Mouse (Mus musculus): ENCODE measurements at regions not wholly inside any gene's neighbourhood (a gene's known extent, or its start where the extent isn't known, plus 50 kb on each side); places are given as distances from the start of the nearest gene placed in this dataset.

DNA sequence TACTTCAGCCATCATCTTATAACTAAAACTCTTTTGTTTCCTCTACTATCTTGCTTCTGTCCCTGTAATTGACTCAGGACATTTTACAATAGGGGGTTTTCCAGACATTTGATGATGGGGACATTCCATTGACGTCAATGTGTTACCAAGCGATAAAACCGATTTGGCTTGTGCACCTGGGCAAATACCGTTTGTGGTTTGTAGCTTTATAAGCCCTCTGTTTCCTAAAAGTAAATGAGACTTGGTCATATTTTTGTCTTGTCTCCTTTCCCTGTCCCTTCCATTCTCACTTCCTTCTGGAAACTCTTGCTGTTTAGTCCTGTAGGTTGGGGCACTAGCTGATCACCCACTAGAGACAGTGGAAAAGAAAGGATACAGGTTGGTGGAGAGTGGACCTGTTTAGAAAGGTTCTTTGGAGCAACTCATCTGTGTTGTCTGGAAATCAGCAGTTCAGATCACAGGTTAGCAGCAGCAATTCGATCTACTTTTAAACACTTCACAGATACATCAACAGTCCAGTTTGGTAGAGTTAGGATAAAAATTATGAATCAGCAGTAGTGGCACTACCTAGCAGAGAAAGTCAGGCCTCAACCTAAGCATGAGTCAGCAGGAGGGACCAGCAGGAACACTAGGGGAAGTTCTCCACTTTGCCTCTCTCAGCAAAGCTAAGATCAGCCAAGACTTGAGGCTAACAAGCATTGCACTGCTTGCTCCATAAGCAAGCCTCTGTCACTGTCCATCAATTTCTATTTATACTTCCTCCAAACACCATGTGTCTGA, 156.6 kb downstream of the Tmem161b start:
- H3K9ac ChIP-seq (ENCODE audit: control insufficient read depth, low read depth, low read length, poor library complexity, severe bottlenecking): no peak overlapping the region
- H3K9me3 ChIP-seq (replicated peaks; ENCODE audit: insufficient read depth, low read length): no peaks in the 10 kb centered on the region
- H3K4me1 ChIP-seq (ENCODE audit: control insufficient read depth in 1 of 2, insufficient read depth in 2 of 2, low read length in 2 of 2): no peaks in the 10 kb centered on the region; a peak in 1 of 4 replicates
- peak; percentile 30 for DNase-seq (ENCODE audit: low read depth, low spot score)
- no peak overlapping the region for H3K27ac ChIP-seq (ENCODE audit: control insufficient read depth, low read depth, low read length)
- H3K36me3 ChIP-seq (ENCODE audit: control insufficient read depth in 1 of 2, insufficient read depth in 2 of 2, low read length in 2 of 2): no peaks in the 10 kb centered on the region
- no peak overlapping the region for H3K4me3 ChIP-seq (ENCODE audit: control insufficient read depth in 1 of 2, insufficient read depth in 1 of 2, low read depth in 2 of 2, low read length in 2 of 2)
- TF ChIP-seq RCOR1 (IDR thresholded peaks at IDR 0.05; ENCODE audit: low read depth, low read length) (no peak), ZNF384 (IDR thresholded peaks at IDR 0.05; ENCODE audit: low read depth, low read length) (no peak), ETS1 (IDR thresholded peaks at IDR 0.05; ENCODE audit: low read depth, low read length) (no peak), TCF12 (IDR thresholded peaks at IDR 0.05; ENCODE audit: low read depth, low read length) (no peak), ZC3H11A (IDR thresholded peaks at IDR 0.05; ENCODE audit: low read depth, low read length) (no peak), POLR2AphosphoS5 (IDR thresholded peaks at IDR 0.05; ENCODE audit: borderline replicate concordance, low read depth, low read length) (no peak), POLR2A (IDR thresholded peaks at IDR 0.05; ENCODE audit: control insufficient read depth in 1 of 2, insufficient read depth in 1 of 2, low read depth in 1 of 2, low read length in 2 of 2, poor library complexity in 1 of 2) (no peak), BHLHE40 (IDR thresholded peaks at IDR 0.05; ENCODE audit: borderline replicate concordance, low read depth, low read length) (no peak), ELF1 (IDR thresholded peaks at IDR 0.05; ENCODE audit: low read depth, low read length) (no peak), GABPA (IDR thresholded peaks at IDR 0.05; ENCODE audit: low read depth, low read length) (no peak)
- no peaks in the 10 kb centered on the region for H3K79me2 ChIP-seq (ENCODE audit: control insufficient read depth, insufficient read depth, low read length, poor library complexity)
- no peaks in the 10 kb centered on the region for H3K27me3 ChIP-seq (ENCODE audit: control insufficient read depth in 1 of 2, insufficient read depth in 2 of 2, low read length in 2 of 2)

DNA sequence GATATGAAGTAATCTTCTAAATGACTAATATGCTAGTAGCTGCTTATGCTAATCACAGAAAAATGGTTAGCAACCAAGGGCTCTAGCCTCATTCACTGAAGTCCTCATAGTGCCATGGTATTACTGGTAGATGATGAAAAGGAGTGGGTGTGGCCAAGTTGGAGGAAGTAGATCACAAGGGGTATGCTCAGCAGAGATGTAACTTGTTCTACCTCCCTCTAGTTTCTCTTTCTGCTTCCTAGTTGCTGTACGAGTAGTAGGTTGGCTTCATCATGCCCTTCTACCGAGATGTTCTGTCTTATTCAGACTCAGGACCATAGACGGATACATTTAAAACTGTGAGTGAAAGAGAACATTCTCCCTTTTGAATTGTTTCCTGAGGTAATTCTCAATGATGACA, 169.5 kb downstream of the Tmem161b start:
- peak overlapping the region in 1 of 2 experiments; percentile 28; a peak in 1 of 4 replicates for H3K4me3 ChIP-seq (ENCODE audit: control insufficient read depth in 1 of 2, insufficient read depth in 1 of 2, low read depth in 2 of 2, low read length in 2 of 2)

More for the DNA sequence above, 169.5 kb downstream of the Tmem161b start:
- TF ChIP-seq USF2 (IDR thresholded peaks at IDR 0.05; ENCODE audit: borderline replicate concordance in 1 of 2, insufficient read depth in 1 of 2, low read depth in 1 of 2, low read length in 2 of 2): no peak
- no peak for TF ChIP-seq ELF1 (IDR thresholded peaks at IDR 0.05; ENCODE audit: low read depth, low read length)
- TF ChIP-seq ZKSCAN1 (IDR thresholded peaks at IDR 0.05; ENCODE audit: low read depth, low read length): no peak
- no peak for TF ChIP-seq TBP (IDR thresholded peaks at IDR 0.05; ENCODE audit: low read depth, low read length)
- no peak for TF ChIP-seq HCFC1 (IDR thresholded peaks at IDR 0.05; ENCODE audit: low read depth, low read length)
- no peak for TF ChIP-seq MYB (IDR thresholded peaks at IDR 0.05; ENCODE audit: low read depth, low read length)
- TF ChIP-seq MEF2A (IDR thresholded peaks at IDR 0.05; ENCODE audit: extremely low read depth, insufficient replicate concordance, low read depth, low read length, poor library complexity, severe bottlenecking): no peak
- no peak for TF ChIP-seq POLR2AphosphoS5 (IDR thresholded peaks at IDR 0.05; ENCODE audit: borderline replicate concordance, low read depth, low read length)
- TF ChIP-seq TAL1 (IDR thresholded peaks at IDR 0.05; ENCODE audit: low read length): no peak
- no peak for TF ChIP-seq BHLHE40 (IDR thresholded peaks at IDR 0.05; ENCODE audit: borderline replicate concordance, low read depth, low read length)
- no peak for TF ChIP-seq MYC (IDR thresholded peaks at IDR 0.05; ENCODE audit: low read depth, low read length)
- no peaks in the 10 kb centered on the region for H3K36me3 ChIP-seq (ENCODE audit: control insufficient read depth in 1 of 2, insufficient read depth in 2 of 2, low read length in 2 of 2)
- H3K4me1 ChIP-seq (ENCODE audit: control insufficient read depth in 1 of 2, insufficient read depth in 2 of 2, low read length in 2 of 2): no peaks in the 10 kb centered on the region
- no peaks in the 10 kb centered on the region for H3K79me2 ChIP-seq (ENCODE audit: control insufficient read depth, insufficient read depth, low read length, poor library complexity)
- no peaks in the 10 kb centered on the region for H3K9me3 ChIP-seq (replicated peaks; ENCODE audit: insufficient read depth, low read length)
- H3K27ac ChIP-seq (ENCODE audit: control insufficient read depth, low read depth, low read length): no peak overlapping the region
- no peaks in the 10 kb centered on the region for H3K27me3 ChIP-seq (ENCODE audit: control insufficient read depth in 1 of 2, insufficient read depth in 2 of 2, low read length in 2 of 2)
- H3K9ac ChIP-seq (ENCODE audit: control insufficient read depth, low read depth, low read length, poor library complexity, severe bottlenecking): no peak overlapping the region
- peak; percentile 41 for DNase-seq (ENCODE audit: low read depth, low spot score)

Data from MEL (cell line).